Mouse (Mus musculus) CH12.LX (cell line): ENCODE data around the gene Sdr39u1. TPM values are rescaled to one million over a fixed set of nuclear protein-coding genes. Genes with fewer than 3 reads are reported as not detected.
A peak's percentile ranks its signal among the peaks of the same experiment; 100 is the strongest.

Experiments used
- DNase-seq: peaks from one replicate; pipeline ENCODE4 v3.0.0-alpha.2; 2013; ENCODE audit errors: extremely low read depth
- H3K27ac ChIP-seq: 2 replicates; pipeline ENCODE4 v1.5.1; 2012; ENCODE audit warnings: low read depth, mild to moderate bottlenecking, control low read depth, moderate library complexity; ENCODE audit not compliant: insufficient read depth
- H3K27me3 ChIP-seq: replicated peaks from 2 replicates; pipeline ENCODE3; 2012; ENCODE audit warnings: inconsistent platforms
- H3K36me3 ChIP-seq, 2 experiments: replicated peaks in 1 of 2; 2 replicates each; pipeline versions ENCODE3 to v1.6.1; 2012; ENCODE audit warnings: inconsistent platforms in 1 of 2, low read length in 1 of 2, mild to moderate bottlenecking in 1 of 2, mixed read lengths in 1 of 2, moderate library complexity in 1 of 2; ENCODE audit not compliant: control insufficient read depth in 1 of 2, insufficient read depth in 1 of 2
- H3K4me1 ChIP-seq, 2 experiments: 2 replicates each; pipeline ENCODE4 v1.6.1; 2012; ENCODE audit warnings: inconsistent platforms in 1 of 2, moderate library complexity in 1 of 2; ENCODE audit not compliant: insufficient read depth in 2 of 2, control insufficient read depth in 1 of 2
- H3K4me2 ChIP-seq: 2 replicates; pipeline ENCODE4 v1.6.1; 2012; ENCODE audit warnings: low read depth, mild to moderate bottlenecking, control low read depth; ENCODE audit not compliant: poor library complexity, insufficient read depth, severe bottlenecking
- H3K4me3 ChIP-seq, 3 experiments: fragments of 150-350 bp in 1 of 3; sonication (generic) in 1 of 3; replicated peaks in 1 of 3; 2 replicates each; pipeline versions ENCODE3 to v1.5.1; 2011 to 2012; ENCODE audit warnings: low read depth in 2 of 3, low read length in 2 of 3, mild to moderate bottlenecking in 2 of 3, moderate library complexity in 2 of 3, control low read depth in 1 of 3, improper control_type of control experiment in 1 of 3, inconsistent platforms in 1 of 3, mixed read lengths in 1 of 3; ENCODE audit not compliant: poor library complexity in 1 of 3
- H3K79me2 ChIP-seq: replicated peaks from 2 replicates; pipeline ENCODE4 v1.6.1; 2012; ENCODE audit warnings: mild to moderate bottlenecking, moderate library complexity; ENCODE audit not compliant: control insufficient read depth, poor library complexity, insufficient read depth, severe bottlenecking; ENCODE audit errors: extremely low read depth
- H3K9ac ChIP-seq: 2 replicates; pipeline ENCODE4 v1.6.1; 2012; ENCODE audit warnings: low read depth, mild to moderate bottlenecking, control low read depth, moderate library complexity; ENCODE audit not compliant: insufficient read depth
- H3K9me3 ChIP-seq: replicated peaks from 2 replicates; pipeline ENCODE3; 2012; ENCODE audit warnings: low read length, inconsistent platforms, mixed read lengths
- CHD1 ChIP-seq: IDR thresholded peaks from 2 replicates; pipeline ENCODE4 v1.6.1; 2012; ENCODE audit warnings: low read depth, low read length, improper control_type of control experiment, inconsistent platforms
- CHD2 ChIP-seq: IDR thresholded peaks from 2 replicates; pipeline ENCODE4 v1.6.1; 2011; ENCODE audit warnings: low read length, improper control_type of control experiment
- CTCF ChIP-seq, 2 experiments: IDR thresholded peaks in 1 of 2; conservative IDR thresholded peaks in 1 of 2; 2 replicates each; pipeline ENCODE4 v1.5.1; 2011 to 2012; ENCODE audit warnings: low read depth in 2 of 2, low read length in 2 of 2, improper control_type of control experiment in 1 of 2, inconsistent platforms in 1 of 2, mild to moderate bottlenecking in 1 of 2, moderate library complexity in 1 of 2
- EP300 ChIP-seq: IDR thresholded peaks from 2 replicates; pipeline ENCODE4 v1.6.1; 2011; ENCODE audit warnings: low read length, improper control_type of control experiment
- ETS1 ChIP-seq: conservative IDR thresholded peaks from 2 replicates; pipeline ENCODE4 v1.6.1; 2012; ENCODE audit warnings: low read depth, mild to moderate bottlenecking, inconsistent platforms, low read length, improper control_type of control experiment, moderate library complexity
- GABPA ChIP-seq: IDR thresholded peaks from 2 replicates; pipeline ENCODE4 v1.6.1; 2012; ENCODE audit warnings: low read depth, low read length, improper control_type of control experiment, inconsistent platforms; ENCODE audit not compliant: insufficient replicate concordance
- HCFC1 ChIP-seq: IDR thresholded peaks from 2 replicates; pipeline ENCODE4 v1.6.1; 2012; ENCODE audit warnings: low read depth, mild to moderate bottlenecking, inconsistent platforms, low read length, improper control_type of control experiment
- IRF4 ChIP-seq: IDR thresholded peaks from 2 replicates; pipeline ENCODE4 v1.6.1; 2014; ENCODE audit warnings: low read depth, mild to moderate bottlenecking, inconsistent platforms, low read length, improper control_type of control experiment
- KAT2A ChIP-seq: IDR thresholded peaks from 2 replicates; pipeline ENCODE4 v1.6.1; 2012; ENCODE audit warnings: low read length, improper control_type of control experiment, inconsistent platforms; ENCODE audit not compliant: insufficient replicate concordance
- MAZ ChIP-seq: IDR thresholded peaks from 2 replicates; pipeline ENCODE4 v1.6.1; 2012; ENCODE audit warnings: low read depth, mild to moderate bottlenecking, inconsistent platforms, low read length, improper control_type of control experiment, moderate library complexity
- MYC ChIP-seq: IDR thresholded peaks from 2 replicates; pipeline ENCODE4 v1.6.1; 2011; ENCODE audit warnings: low read depth, mild to moderate bottlenecking, improper control_type of control experiment, low read length
- NRF1 ChIP-seq: IDR thresholded peaks from 2 replicates; pipeline ENCODE4 v1.6.1; 2014; ENCODE audit warnings: low read depth, mild to moderate bottlenecking, inconsistent platforms, low read length, improper control_type of control experiment, moderate library complexity
- POLR2AphosphoS2 ChIP-seq: IDR thresholded peaks from 2 replicates; pipeline ENCODE4 v1.6.1; 2011; ENCODE audit warnings: low read depth, low read length, improper control_type of control experiment
- RCOR1 ChIP-seq: conservative IDR thresholded peaks from 2 replicates; pipeline ENCODE4 v1.6.1; 2012; ENCODE audit warnings: low read depth, mild to moderate bottlenecking, inconsistent platforms, low read length, improper control_type of control experiment
- SIN3A ChIP-seq: IDR thresholded peaks from 2 replicates; pipeline ENCODE4 v1.6.1; 2012; ENCODE audit warnings: low read length, improper control_type of control experiment, inconsistent platforms
- TBP ChIP-seq: conservative IDR thresholded peaks from 2 replicates; pipeline ENCODE4 v1.6.1; 2011; ENCODE audit warnings: low read depth, low read length, improper control_type of control experiment
- TCF12 ChIP-seq: IDR thresholded peaks from 2 replicates; pipeline ENCODE4 v1.6.1; 2014; ENCODE audit warnings: low read depth, mild to moderate bottlenecking, inconsistent platforms, low read length, improper control_type of control experiment
- USF1 ChIP-seq: IDR thresholded peaks from 2 replicates; pipeline ENCODE4 v1.6.1; 2014; ENCODE audit warnings: low read depth, mild to moderate bottlenecking, inconsistent platforms, low read length, improper control_type of control experiment
- ZC3H11A ChIP-seq: IDR thresholded peaks from 2 replicates; pipeline ENCODE4 v1.6.1; 2012; ENCODE audit warnings: low read depth, mild to moderate bottlenecking, inconsistent platforms, low read length, improper control_type of control experiment
- ZNF384 ChIP-seq: IDR thresholded peaks from 2 replicates; pipeline ENCODE4 v1.6.1; 2012; ENCODE audit warnings: low read depth, low read length, improper control_type of control experiment, inconsistent platforms
- dilution Hi-C: fragments of 300-500 bp; cut with MboI; formaldehyde crosslinking; loops from 2 replicates; pipeline ENCODE4 v1.14.3; 2020; ENCODE audit warnings: low sequenced_read_pairs; ENCODE audit not compliant: extremely low pct_unique_long_range_greater_than_20kb, extremely low pct_ligation_motif_present
- in situ Hi-C: fragments of 300-500 bp; cut with MboI; formaldehyde crosslinking; loops from 3 replicates; pipeline ENCODE4 v1.14.3; 2019; ENCODE audit warnings: low sequenced_read_pairs, low pct_ligation_motif_present, low pct_unique_long_range_greater_than_20kb, mixed read lengths
- polyA plus RNA-seq: library from polyadenylated mRNA; unstranded; fragments of >175 nt; gene quantifications from 2 replicates; pipeline ENCODE4 v1.2.1, GENCODE M21; 2012; ENCODE audit warnings: low read depth; ENCODE audit not compliant: insufficient read length
- total RNA-seq, 2 experiments: library from RNA; depleted of rRNA; stranded (reverse); fragments of 300-350 nt in 1 of 2; fragments of >200 nt in 1 of 2; gene quantifications; 2 replicates each; pipeline ENCODE4 v1.2.3; 2012 to 2014

Gene Sdr39u1
- total and polyA plus RNA-seq, 3 experiments = 61.4 to 90.8 (median 66.7) TPM

GRCm38 (mm10) chr14:55946269-55946969 lies 46.3 kb upstream of the Sdr39u1 start:
- no peaks in the 10 kb centered on the region for H3K36me3 ChIP-seq
- TF ChIP-seq USF1 (no peak), CTCF (conservative IDR thresholded peaks at IDR 0.05 in 1 of 2, IDR thresholded peaks at IDR 0.05 in 1 of 2; ENCODE audit: low read depth in 2 of 2, low read length in 2 of 2) (no peak), TCF12 (no peak), IRF4 (no peak), TBP (no peak), ZNF384 (no peak), EP300 (no peak), MAZ (no peak), HCFC1 (no peak), KAT2A (no peak), POLR2AphosphoS2 (no peak)
- no peak overlapping the region for H3K27ac ChIP-seq
- H3K9ac ChIP-seq = no peak overlapping the region; the same call in 1 of the 2 replicates
- H3K4me2 ChIP-seq = no peak overlapping the region; the same call in 1 of the 2 replicates
- H3K79me2 ChIP-seq = no peaks in the 10 kb centered on the region
- peaks cover 5% of the 10 kb centered on the region for H3K27me3 ChIP-seq
- H3K9me3 ChIP-seq = no peaks in the 10 kb centered on the region
- peak; percentile 16 for DNase-seq
- in situ Hi-C loops (no loop called here), dilution Hi-C loops (no loop called here)
- H3K4me1 ChIP-seq = peaks cover 9 to 14% of the 10 kb centered on the region in 2 experiments
- no peak overlapping the region for H3K4me3 ChIP-seq

- H3K9me3 ChIP-seq = no peaks in the 10 kb centered on the region
- no peaks in the 10 kb centered on the region for H3K79me2 ChIP-seq
- H3K36me3 ChIP-seq = no peaks in the 10 kb centered on the region
- DNase-seq = no peak
- in situ Hi-C loops (no loop called here), dilution Hi-C loops (no loop called here)
- no peak within 1 kb of the TSS for H3K9ac ChIP-seq
- H3K27ac ChIP-seq = no peak within 1 kb of the TSS
- TF ChIP-seq ETS1 (no peak), NRF1 (no peak), ZC3H11A (no peak), HCFC1 (no peak), GABPA (no peak), USF1 (no peak), CHD2 (no peak), MYC (no peak), POLR2AphosphoS2 (no peak), TBP (no peak), CHD1 (no peak), RCOR1 (no peak), SIN3A (no peak), TCF12 (no peak)
- no peak within 1 kb of the TSS for H3K4me3 ChIP-seq
- peaks cover 4 to 10% of the 10 kb centered on the region in 2 experiments for H3K4me1 ChIP-seq
- H3K4me2 ChIP-seq = no peak within 1 kb of the TSS
- peaks cover 5% of the 10 kb centered on the region for H3K27me3 ChIP-seq
Observed at GRCm38 (mm10) chr14:55944575-55944974, 44.5 kb upstream of the Sdr39u1 start, which contains the start of gene Cma1. Gene Cma1 (minus strand): TSS chr14:55944675.
